Mouse (Mus musculus): ENCODE measurements around the gene Cyp4x1. TPM values are rescaled to one million over a fixed set of nuclear protein-coding genes. Genes with fewer than 3 reads are reported as not detected.
"Not testable (repeated sequence)": the region's sequence is repeated elsewhere in the genome, so short reads cannot be mapped to it uniquely, and the experiment has no call there.

Cyp4x1 gene
- total RNA-seq (2017) = not detected in 2 replicates

DNA sequence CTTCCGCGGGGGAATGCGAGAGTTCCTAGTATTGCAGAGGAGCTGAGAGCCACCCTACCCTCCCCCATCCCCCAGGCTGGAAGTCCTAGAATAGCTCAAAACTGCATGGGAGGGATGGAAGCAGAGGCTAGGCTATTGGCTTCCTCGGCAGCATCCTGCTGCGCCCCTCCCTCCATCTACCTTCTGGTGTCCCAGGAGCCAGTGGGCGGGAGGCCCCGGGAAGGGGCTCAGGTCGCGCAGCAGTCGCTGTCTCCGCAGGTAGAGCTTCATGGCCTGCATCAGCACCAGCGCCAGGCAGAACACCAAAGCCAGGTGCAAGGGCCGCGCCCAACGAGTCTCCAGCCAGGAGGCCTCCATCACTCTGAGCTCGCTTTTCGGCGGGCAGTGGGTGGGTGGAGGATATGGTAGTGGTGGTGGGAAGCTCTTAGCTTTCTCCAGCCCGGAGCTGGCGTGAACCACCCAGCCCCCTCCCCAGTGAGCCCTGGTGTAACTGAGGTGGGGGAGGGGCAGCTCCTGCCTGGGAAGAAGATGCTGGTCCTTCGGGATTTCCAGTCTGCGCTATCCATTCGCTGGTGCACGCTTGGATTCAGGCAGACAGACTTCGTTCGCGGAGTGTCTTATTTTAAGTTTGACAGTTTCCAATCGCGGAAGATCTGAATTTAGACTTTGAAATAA is at the start of gene Cyp4x1:
Cyp4x1 (minus strand) TSS at position 661 of the 675 bp plus-strand sequence.
- peak; percentile 17 to 48; a peak in 2 of 4 replicates for ATAC-seq (replicated peaks in 1 of 2; ENCODE audit: insufficient read depth in 1 of 2, low FRiP score in 2 of 2, low TSS enrichment in 1 of 2, low read depth in 1 of 2, poor library complexity in 2 of 2, severe bottlenecking in 2 of 2)

DNA sequence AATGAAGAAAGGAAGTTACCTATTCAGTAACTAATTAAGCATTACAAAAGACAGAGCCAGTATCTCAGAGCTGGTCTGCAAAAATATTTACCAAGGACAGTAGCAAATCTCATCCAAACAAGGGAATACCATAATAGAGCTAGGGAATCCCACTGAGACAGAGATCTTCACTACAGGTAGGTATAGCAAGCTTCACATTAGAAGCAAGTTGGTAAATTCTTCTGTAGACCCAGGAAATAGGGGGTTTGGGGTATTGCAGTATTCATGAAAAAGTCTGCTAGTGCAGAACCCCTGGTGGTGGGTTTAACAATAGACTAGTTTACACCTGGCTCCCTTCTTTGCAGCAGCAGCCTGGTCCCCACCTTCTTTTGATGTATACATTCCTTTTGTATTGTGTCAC is 42.1 kb upstream of the Cyp4x1 start:
- ATAC-seq (replicated peaks in 1 of 2; ENCODE audit: insufficient read depth in 1 of 2, low FRiP score in 2 of 2, low TSS enrichment in 1 of 2, low read depth in 1 of 2, poor library complexity in 2 of 2, severe bottlenecking in 2 of 2) = not testable (repeated sequence)

GRCm38 (mm10) chr4:115174694-115175353 is 40.7 kb upstream of the Cyp4x1 start:
- no peak for ATAC-seq (replicated peaks in 1 of 2; ENCODE audit: insufficient read depth in 1 of 2, low FRiP score in 2 of 2, low TSS enrichment in 1 of 2, low read depth in 1 of 2, poor library complexity in 2 of 2, severe bottlenecking in 2 of 2)

- not testable (repeated sequence) for ATAC-seq (replicated peaks in 1 of 2; ENCODE audit: insufficient read depth in 1 of 2, low FRiP score in 2 of 2, low TSS enrichment in 1 of 2, low read depth in 1 of 2, poor library complexity in 2 of 2, severe bottlenecking in 2 of 2)
These were observed 24.9 kb upstream of the Cyp4x1 start for GRCm38 (mm10) chr4:115158963-115159362.

- peak in 1 of 2 experiments; percentile 45; a peak in 1 of 4 replicates for ATAC-seq (replicated peaks in 1 of 2; ENCODE audit: insufficient read depth in 1 of 2, low FRiP score in 2 of 2, low TSS enrichment in 1 of 2, low read depth in 1 of 2, poor library complexity in 2 of 2, severe bottlenecking in 2 of 2)
These were observed 20.6 kb upstream of the Cyp4x1 start for GRCm38 (mm10) chr4:115154723-115155122.

- no peak for ATAC-seq (replicated peaks in 1 of 2; ENCODE audit: insufficient read depth in 1 of 2, low FRiP score in 2 of 2, low TSS enrichment in 1 of 2, low read depth in 1 of 2, poor library complexity in 2 of 2, severe bottlenecking in 2 of 2)
These were observed 182 bp upstream of the Cyp4x1 start for GRCm38 (mm10) chr4:115134296-115134630.

GRCm38 (mm10) chr4:115133085-115133484 is 996 bp downstream of the Cyp4x1 start:
- peak; percentile 22 to 29; a peak in 2 of 4 replicates for ATAC-seq (replicated peaks in 1 of 2; ENCODE audit: insufficient read depth in 1 of 2, low FRiP score in 2 of 2, low TSS enrichment in 1 of 2, low read depth in 1 of 2, poor library complexity in 2 of 2, severe bottlenecking in 2 of 2)

GRCm38 (mm10) chr4:115124713-115125112 is 9.4 kb downstream of the Cyp4x1 start:
- no peak for ATAC-seq (replicated peaks in 1 of 2; ENCODE audit: insufficient read depth in 1 of 2, low FRiP score in 2 of 2, low TSS enrichment in 1 of 2, low read depth in 1 of 2, poor library complexity in 2 of 2, severe bottlenecking in 2 of 2)

GRCm38 (mm10) chr4:115123507-115123906 is 10.6 kb downstream of the Cyp4x1 start:
- peak in 1 of 2 experiments; percentile 14; a peak in 2 of 4 replicates for ATAC-seq (replicated peaks in 1 of 2; ENCODE audit: insufficient read depth in 1 of 2, low FRiP score in 2 of 2, low TSS enrichment in 1 of 2, low read depth in 1 of 2, poor library complexity in 2 of 2, severe bottlenecking in 2 of 2)

DNA sequence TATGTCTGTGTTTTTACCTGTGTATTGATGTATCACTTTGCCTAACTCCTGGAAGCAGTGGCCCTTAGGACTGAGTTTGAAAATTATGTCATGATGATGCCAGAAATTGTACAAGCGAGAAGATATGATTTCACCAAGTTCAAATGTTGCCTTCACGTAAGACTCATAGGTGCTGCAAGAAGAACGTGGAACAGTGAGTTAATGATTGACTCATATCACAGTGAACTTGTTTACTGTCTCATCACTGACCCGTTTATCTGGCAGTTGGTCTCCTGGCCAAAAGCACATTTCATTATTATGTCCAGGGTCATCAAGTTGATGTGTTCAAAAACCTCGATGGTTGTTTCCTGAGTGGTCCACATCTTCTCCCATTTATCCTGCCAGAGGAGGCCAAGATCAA is 12.5 kb downstream of the Cyp4x1 start:
- ATAC-seq (replicated peaks in 1 of 2; ENCODE audit: insufficient read depth in 1 of 2, low FRiP score in 2 of 2, low TSS enrichment in 1 of 2, low read depth in 1 of 2, poor library complexity in 2 of 2, severe bottlenecking in 2 of 2) = no peak

GRCm38 (mm10) chr4:115121162-115121561 is 12.9 kb downstream of the Cyp4x1 start:
- peak in 1 of 2 experiments; percentile 49; a peak in 1 of 4 replicates for ATAC-seq (replicated peaks in 1 of 2; ENCODE audit: insufficient read depth in 1 of 2, low FRiP score in 2 of 2, low TSS enrichment in 1 of 2, low read depth in 1 of 2, poor library complexity in 2 of 2, severe bottlenecking in 2 of 2)

GRCm38 (mm10) chr4:115119642-115120041 is 14.4 kb downstream of the Cyp4x1 start:
- ATAC-seq (replicated peaks in 1 of 2; ENCODE audit: insufficient read depth in 1 of 2, low FRiP score in 2 of 2, low TSS enrichment in 1 of 2, low read depth in 1 of 2, poor library complexity in 2 of 2, severe bottlenecking in 2 of 2) = peak in 1 of 2 experiments; percentile 9; a peak in 1 of 4 replicates

DNA sequence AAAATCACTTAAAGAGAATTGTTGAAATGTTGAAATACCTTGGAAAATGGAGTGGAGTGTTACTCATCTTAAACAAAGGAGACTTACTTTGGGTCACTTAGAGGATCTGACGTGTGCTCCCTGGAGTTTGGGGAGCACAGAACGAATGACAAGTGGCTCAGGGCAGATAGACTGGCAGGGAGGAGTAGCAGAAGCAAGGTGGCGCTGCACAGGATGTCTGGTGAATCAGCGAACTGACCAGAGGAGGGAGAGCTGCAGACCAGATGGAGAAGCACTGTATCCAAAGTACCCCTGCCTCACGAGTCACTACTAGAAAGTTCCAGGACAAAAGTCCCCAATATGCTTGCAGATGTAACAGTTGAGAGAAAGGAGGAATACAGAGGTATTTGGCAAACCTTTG is 20.8 kb downstream of the Cyp4x1 start:
- no peak for ATAC-seq (replicated peaks in 1 of 2; ENCODE audit: insufficient read depth in 1 of 2, low FRiP score in 2 of 2, low TSS enrichment in 1 of 2, low read depth in 1 of 2, poor library complexity in 2 of 2, severe bottlenecking in 2 of 2)

DNA sequence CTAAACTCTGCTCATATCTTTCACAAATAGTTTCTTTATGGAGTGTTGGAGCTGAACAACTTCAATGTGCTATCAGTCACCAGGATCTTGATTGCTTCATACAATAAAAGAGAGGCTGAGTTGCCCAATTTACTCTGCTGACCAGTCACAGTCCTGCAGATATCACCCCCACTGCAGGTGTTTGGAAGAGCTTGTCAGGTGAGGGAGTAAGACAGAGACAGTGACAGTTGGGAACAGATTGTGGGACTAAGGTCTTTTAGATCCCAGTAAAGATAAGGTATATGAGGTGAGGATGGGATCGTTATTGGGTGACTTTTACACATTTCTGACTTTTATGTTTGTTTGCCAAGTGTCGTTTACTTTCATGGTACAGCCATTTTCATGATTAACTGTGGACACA is 22.9 kb downstream of the Cyp4x1 start:
- ATAC-seq (replicated peaks in 1 of 2; ENCODE audit: insufficient read depth in 1 of 2, low FRiP score in 2 of 2, low TSS enrichment in 1 of 2, low read depth in 1 of 2, poor library complexity in 2 of 2, severe bottlenecking in 2 of 2) = no peak

DNA sequence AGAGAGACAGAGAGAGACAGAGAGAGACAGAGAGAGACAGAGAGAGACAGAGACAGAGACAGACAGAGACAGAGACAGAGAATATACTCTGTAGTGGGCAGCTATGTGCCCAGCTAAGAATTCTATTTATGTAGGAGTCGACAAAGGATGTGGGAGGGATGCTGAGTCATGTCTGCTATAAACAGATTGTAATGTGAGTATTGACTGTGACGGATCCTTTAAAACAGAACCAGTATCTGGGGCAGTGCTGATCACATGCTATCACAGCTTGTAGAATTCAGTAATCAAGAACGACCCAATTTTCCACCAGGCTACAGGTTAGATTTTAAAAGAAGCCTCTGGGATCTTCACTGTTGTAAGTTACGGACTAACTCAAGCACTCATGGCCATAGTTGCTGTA is 30.6 kb downstream of the Cyp4x1 start:
- ATAC-seq (replicated peaks in 1 of 2; ENCODE audit: insufficient read depth in 1 of 2, low FRiP score in 2 of 2, low TSS enrichment in 1 of 2, low read depth in 1 of 2, poor library complexity in 2 of 2, severe bottlenecking in 2 of 2) = peak; percentile 63

- ATAC-seq (replicated peaks in 1 of 2; ENCODE audit: insufficient read depth in 1 of 2, low FRiP score in 2 of 2, low TSS enrichment in 1 of 2, low read depth in 1 of 2, poor library complexity in 2 of 2, severe bottlenecking in 2 of 2) = peak; percentile 57 to 81
These were observed 32.4 kb downstream of the Cyp4x1 start for GRCm38 (mm10) chr4:115101682-115102081.

- no peak for ATAC-seq (replicated peaks in 1 of 2; ENCODE audit: insufficient read depth in 1 of 2, low FRiP score in 2 of 2, low TSS enrichment in 1 of 2, low read depth in 1 of 2, poor library complexity in 2 of 2, severe bottlenecking in 2 of 2)
These were observed 37.0 kb downstream of the Cyp4x1 start for GRCm38 (mm10) chr4:115097146-115097496.

DNA sequence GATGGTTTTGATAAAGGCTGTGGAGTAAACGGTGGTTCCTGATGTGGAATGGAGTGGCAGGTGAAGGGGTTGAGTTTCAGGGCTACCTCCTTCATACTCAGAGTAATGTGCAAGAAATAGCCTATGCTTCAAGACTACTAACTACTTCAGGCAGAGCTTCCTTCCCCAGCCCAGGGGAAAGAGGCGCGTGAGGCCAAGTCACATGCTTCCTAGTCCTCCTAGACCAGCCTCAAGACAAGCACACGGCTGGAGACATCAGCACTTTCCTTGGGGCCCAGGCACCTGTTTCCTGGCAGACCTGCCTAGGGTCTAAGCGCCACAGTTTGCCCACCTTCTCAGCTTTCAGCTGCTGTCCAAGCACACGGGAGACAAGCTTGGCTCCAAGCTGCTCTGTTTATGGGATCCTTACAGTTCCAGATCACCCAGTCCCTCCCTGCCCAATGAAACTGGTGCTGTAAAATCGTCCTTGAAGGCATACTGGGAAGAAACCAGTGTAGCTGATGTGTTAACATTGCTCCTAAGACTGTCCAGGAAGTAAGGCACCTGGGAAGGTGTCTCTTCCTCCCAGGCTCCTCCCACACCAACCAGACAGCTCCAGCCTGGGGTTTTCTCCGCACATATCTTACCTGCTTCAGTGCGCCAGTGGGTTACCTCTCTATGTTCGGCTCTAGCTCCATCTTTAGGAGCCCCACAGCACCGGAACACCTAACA is 37.5 kb downstream of the Cyp4x1 start:
- ATAC-seq (replicated peaks in 1 of 2; ENCODE audit: insufficient read depth in 1 of 2, low FRiP score in 2 of 2, low TSS enrichment in 1 of 2, low read depth in 1 of 2, poor library complexity in 2 of 2, severe bottlenecking in 2 of 2) = peak; percentile 40 to 54; a peak in 3 of 4 replicates

All from hematopoietic stem cell, adult 5-6 weeks (primary cell).